Mouse (Mus musculus) CH12.LX (cell line): ENCODE measurements around the gene Letmd1. TPM values are rescaled to one million over a fixed set of nuclear protein-coding genes. Genes with fewer than 3 reads are reported as not detected.

Experiments used
- DNase-seq: peaks from one replicate; pipeline ENCODE4 v3.0.0-alpha.2; 2013; ENCODE audit errors: extremely low read depth
- H3K27ac ChIP-seq: 2 replicates; pipeline ENCODE4 v1.5.1; 2012; ENCODE audit warnings: low read depth, mild to moderate bottlenecking, control low read depth, moderate library complexity; ENCODE audit not compliant: insufficient read depth
- H3K27me3 ChIP-seq: replicated peaks from 2 replicates; pipeline ENCODE3; 2012; ENCODE audit warnings: inconsistent platforms
- H3K36me3 ChIP-seq, 2 experiments: replicated peaks in 1 of 2; 2 replicates each; pipeline versions ENCODE3 to v1.6.1; 2012; ENCODE audit warnings: inconsistent platforms in 1 of 2, low read length in 1 of 2, mild to moderate bottlenecking in 1 of 2, mixed read lengths in 1 of 2, moderate library complexity in 1 of 2; ENCODE audit not compliant: control insufficient read depth in 1 of 2, insufficient read depth in 1 of 2
- H3K4me1 ChIP-seq, 2 experiments: 2 replicates each; pipeline ENCODE4 v1.6.1; 2012; ENCODE audit warnings: inconsistent platforms in 1 of 2, moderate library complexity in 1 of 2; ENCODE audit not compliant: insufficient read depth in 2 of 2, control insufficient read depth in 1 of 2
- H3K4me2 ChIP-seq: 2 replicates; pipeline ENCODE4 v1.6.1; 2012; ENCODE audit warnings: low read depth, mild to moderate bottlenecking, control low read depth; ENCODE audit not compliant: poor library complexity, insufficient read depth, severe bottlenecking
- H3K4me3 ChIP-seq, 3 experiments: fragments of 150-350 bp in 1 of 3; sonication (generic) in 1 of 3; replicated peaks in 1 of 3; 2 replicates each; pipeline versions ENCODE3 to v1.5.1; 2011 to 2012; ENCODE audit warnings: low read depth in 2 of 3, low read length in 2 of 3, mild to moderate bottlenecking in 2 of 3, moderate library complexity in 2 of 3, control low read depth in 1 of 3, improper control_type of control experiment in 1 of 3, inconsistent platforms in 1 of 3, mixed read lengths in 1 of 3; ENCODE audit not compliant: poor library complexity in 1 of 3
- H3K79me2 ChIP-seq: replicated peaks from 2 replicates; pipeline ENCODE4 v1.6.1; 2012; ENCODE audit warnings: mild to moderate bottlenecking, moderate library complexity; ENCODE audit not compliant: control insufficient read depth, poor library complexity, insufficient read depth, severe bottlenecking; ENCODE audit errors: extremely low read depth
- H3K9ac ChIP-seq: 2 replicates; pipeline ENCODE4 v1.6.1; 2012; ENCODE audit warnings: low read depth, mild to moderate bottlenecking, control low read depth, moderate library complexity; ENCODE audit not compliant: insufficient read depth
- H3K9me3 ChIP-seq: replicated peaks from 2 replicates; pipeline ENCODE3; 2012; ENCODE audit warnings: low read length, inconsistent platforms, mixed read lengths
- CTCF ChIP-seq, 2 experiments: IDR thresholded peaks in 1 of 2; conservative IDR thresholded peaks in 1 of 2; 2 replicates each; pipeline ENCODE4 v1.5.1; 2011 to 2012; ENCODE audit warnings: low read depth in 2 of 2, low read length in 2 of 2, improper control_type of control experiment in 1 of 2, inconsistent platforms in 1 of 2, mild to moderate bottlenecking in 1 of 2, moderate library complexity in 1 of 2
- E2F4 ChIP-seq: IDR thresholded peaks from 2 replicates; pipeline ENCODE4 v1.6.1; 2011; ENCODE audit warnings: low read depth, low read length, improper control_type of control experiment; ENCODE audit not compliant: insufficient replicate concordance
- ETS1 ChIP-seq: conservative IDR thresholded peaks from 2 replicates; pipeline ENCODE4 v1.6.1; 2012; ENCODE audit warnings: low read depth, mild to moderate bottlenecking, inconsistent platforms, low read length, improper control_type of control experiment, moderate library complexity
- GABPA ChIP-seq: IDR thresholded peaks from 2 replicates; pipeline ENCODE4 v1.6.1; 2012; ENCODE audit warnings: low read depth, low read length, improper control_type of control experiment, inconsistent platforms; ENCODE audit not compliant: insufficient replicate concordance
- HCFC1 ChIP-seq: IDR thresholded peaks from 2 replicates; pipeline ENCODE4 v1.6.1; 2012; ENCODE audit warnings: low read depth, mild to moderate bottlenecking, inconsistent platforms, low read length, improper control_type of control experiment
- JUN ChIP-seq: IDR thresholded peaks from 2 replicates; pipeline ENCODE4 v1.6.1; 2011; ENCODE audit warnings: low read depth, mild to moderate bottlenecking, low read length, improper control_type of control experiment, moderate library complexity; ENCODE audit not compliant: insufficient read depth
- JUND ChIP-seq: conservative IDR thresholded peaks from 2 replicates; pipeline ENCODE4 v1.6.1; 2011; ENCODE audit warnings: low read depth, low read length, improper control_type of control experiment
- KAT2A ChIP-seq: IDR thresholded peaks from 2 replicates; pipeline ENCODE4 v1.6.1; 2012; ENCODE audit warnings: low read length, improper control_type of control experiment, inconsistent platforms; ENCODE audit not compliant: insufficient replicate concordance
- MAFK ChIP-seq: IDR thresholded peaks from 2 replicates; pipeline ENCODE4 v1.6.1; 2011; ENCODE audit warnings: low read length, improper control_type of control experiment; ENCODE audit not compliant: insufficient replicate concordance
- MAX ChIP-seq: IDR thresholded peaks from 2 replicates; pipeline ENCODE4 v1.6.1; 2011; ENCODE audit warnings: low read length, improper control_type of control experiment
- MAZ ChIP-seq: IDR thresholded peaks from 2 replicates; pipeline ENCODE4 v1.6.1; 2012; ENCODE audit warnings: low read depth, mild to moderate bottlenecking, inconsistent platforms, low read length, improper control_type of control experiment, moderate library complexity
- MEF2A ChIP-seq: IDR thresholded peaks from 2 replicates; pipeline ENCODE4 v1.6.1; 2014; ENCODE audit warnings: low read depth, mild to moderate bottlenecking, inconsistent platforms, low read length, improper control_type of control experiment, borderline replicate concordance
- MXI1 ChIP-seq: IDR thresholded peaks from 2 replicates; pipeline ENCODE4 v1.6.1; 2011; ENCODE audit warnings: mild to moderate bottlenecking, low read depth, low read length, improper control_type of control experiment
- MYC ChIP-seq: IDR thresholded peaks from 2 replicates; pipeline ENCODE4 v1.6.1; 2011; ENCODE audit warnings: low read depth, mild to moderate bottlenecking, improper control_type of control experiment, low read length
- NELFE ChIP-seq: IDR thresholded peaks from 2 replicates; pipeline ENCODE4 v1.6.1; 2011; ENCODE audit warnings: low read depth, low read length, improper control_type of control experiment
- NRF1 ChIP-seq: IDR thresholded peaks from 2 replicates; pipeline ENCODE4 v1.6.1; 2014; ENCODE audit warnings: low read depth, mild to moderate bottlenecking, inconsistent platforms, low read length, improper control_type of control experiment, moderate library complexity
- PAX5 ChIP-seq: IDR thresholded peaks from 2 replicates; pipeline ENCODE4 v1.6.1; 2012; ENCODE audit warnings: low read length, inconsistent platforms, mixed read lengths
- RAD21 ChIP-seq: IDR thresholded peaks from 2 replicates; pipeline ENCODE4 v1.6.1; 2011; ENCODE audit warnings: low read depth, mild to moderate bottlenecking, low read length, improper control_type of control experiment, moderate library complexity
- SIN3A ChIP-seq: IDR thresholded peaks from 2 replicates; pipeline ENCODE4 v1.6.1; 2012; ENCODE audit warnings: low read length, improper control_type of control experiment, inconsistent platforms
- SMC3 ChIP-seq: IDR thresholded peaks from 2 replicates; pipeline ENCODE4 v1.6.1; 2011; ENCODE audit warnings: low read depth, low read length, improper control_type of control experiment
- TBP ChIP-seq: conservative IDR thresholded peaks from 2 replicates; pipeline ENCODE4 v1.6.1; 2011; ENCODE audit warnings: low read depth, low read length, improper control_type of control experiment
- UBTF ChIP-seq: IDR thresholded peaks from 2 replicates; pipeline ENCODE4 v1.6.1; 2012; ENCODE audit warnings: low read depth, mild to moderate bottlenecking, inconsistent platforms, low read length, improper control_type of control experiment, moderate library complexity
- USF2 ChIP-seq: conservative IDR thresholded peaks from 2 replicates; pipeline ENCODE4 v1.6.1; 2011; ENCODE audit warnings: low read depth, low read length, improper control_type of control experiment
- ZKSCAN1 ChIP-seq: IDR thresholded peaks from 2 replicates; pipeline ENCODE4 v1.6.1; 2012; ENCODE audit warnings: low read depth, inconsistent platforms, low read length, improper control_type of control experiment, borderline replicate concordance
- ZMIZ1 ChIP-seq: IDR thresholded peaks from 2 replicates; pipeline ENCODE4 v1.6.1; 2012; ENCODE audit warnings: low read depth, mild to moderate bottlenecking, inconsistent platforms, low read length, improper control_type of control experiment
- ZNF384 ChIP-seq: IDR thresholded peaks from 2 replicates; pipeline ENCODE4 v1.6.1; 2012; ENCODE audit warnings: low read depth, low read length, improper control_type of control experiment, inconsistent platforms
- dilution Hi-C: fragments of 300-500 bp; cut with MboI; formaldehyde crosslinking; loops from 2 replicates; pipeline ENCODE4 v1.14.3; 2020; ENCODE audit warnings: low sequenced_read_pairs; ENCODE audit not compliant: extremely low pct_unique_long_range_greater_than_20kb, extremely low pct_ligation_motif_present
- in situ Hi-C: fragments of 300-500 bp; cut with MboI; formaldehyde crosslinking; loops from 3 replicates; pipeline ENCODE4 v1.14.3; 2019; ENCODE audit warnings: low sequenced_read_pairs, low pct_ligation_motif_present, low pct_unique_long_range_greater_than_20kb, mixed read lengths
- polyA plus RNA-seq: library from polyadenylated mRNA; unstranded; fragments of >175 nt; gene quantifications from 2 replicates; pipeline ENCODE4 v1.2.1, GENCODE M21; 2012; ENCODE audit warnings: low read depth; ENCODE audit not compliant: insufficient read length
- total RNA-seq, 2 experiments: library from RNA; depleted of rRNA; stranded (reverse); fragments of 300-350 nt in 1 of 2; fragments of >200 nt in 1 of 2; gene quantifications; 2 replicates each; pipeline ENCODE4 v1.2.3; 2012 to 2014

The Letmd1 gene
- total and polyA plus RNA-seq, 3 experiments: 31.4 to 51.3 (median 39.0) TPM

GRCm38 (mm10) chr15:100451245-100451644 is 17.6 kb upstream of the Letmd1 start:
- H3K9ac ChIP-seq: no peak overlapping the region
- H3K9me3 ChIP-seq: peaks cover 3% of the 10 kb centered on the region
- dilution Hi-C loops (no loop called here), in situ Hi-C loops (loop anchor here (5.0 kb wide), 1 partner anchor 69 kb away; no protein-coding TSS in a partner anchor)
- no peaks in the 10 kb centered on the region for H3K27me3 ChIP-seq
- H3K4me3 ChIP-seq: no peak overlapping the region
- no peak for DNase-seq
- TF ChIP-seq MAFK: no peak
- no peak for TF ChIP-seq PAX5
- no peak for TF ChIP-seq SIN3A
- TF ChIP-seq SMC3: no peak
- no peak for TF ChIP-seq KAT2A
- no peak for TF ChIP-seq CTCF (conservative IDR thresholded peaks at IDR 0.05 in 1 of 2, IDR thresholded peaks at IDR 0.05 in 1 of 2; ENCODE audit: low read depth in 2 of 2, low read length in 2 of 2)
- no peak for TF ChIP-seq JUN
- TF ChIP-seq MXI1: no peak
- no peak for TF ChIP-seq ETS1
- TF ChIP-seq MAZ: no peak
- no peak for TF ChIP-seq TBP
- TF ChIP-seq ZKSCAN1: no peak
- no peak for TF ChIP-seq ZNF384
- no peak for TF ChIP-seq MYC
- no peak for TF ChIP-seq E2F4
- TF ChIP-seq UBTF: no peak
- peaks cover 2 to 17% of the 10 kb centered on the region in 2 experiments; a peak in 3 of 4 replicates for H3K4me1 ChIP-seq
- H3K4me2 ChIP-seq: no peak overlapping the region
- H3K79me2 ChIP-seq: no peaks in the 10 kb centered on the region
- no peaks in the 10 kb centered on the region for H3K36me3 ChIP-seq
- H3K27ac ChIP-seq: no peak overlapping the region

GRCm38 (mm10) chr15:100452486-100452885 is 16.3 kb upstream of the Letmd1 start:
- Histone ChIP-seq H3K4me3 (no peak overlapping the region), H3K4me2 (no peak overlapping the region)

More at GRCm38 (mm10) chr15:100452486-100452885, 16.3 kb upstream of the Letmd1 start:
- H3K36me3 ChIP-seq: no peaks in the 10 kb centered on the region
- no peak overlapping the region for H3K9ac ChIP-seq
- no peak for DNase-seq
- TF ChIP-seq MAX (no peak), MEF2A (no peak), ZMIZ1 (no peak), RAD21 (no peak), NELFE (no peak), GABPA (no peak), USF2 (no peak), JUND (no peak), PAX5 (no peak), NRF1 (no peak), HCFC1 (no peak), SIN3A (no peak)
- H3K27ac ChIP-seq: no peak overlapping the region
- no peaks in the 10 kb centered on the region for H3K27me3 ChIP-seq
- in situ Hi-C loops: loop anchor here (5.0 kb wide), 1 partner anchor 70 kb away; no protein-coding TSS in a partner anchor
- peaks cover 0 to 22% of the 10 kb centered on the region in 2 experiments; a peak in 3 of 4 replicates for H3K4me1 ChIP-seq
- dilution Hi-C loops: no loop called here
- peaks cover 3% of the 10 kb centered on the region for H3K9me3 ChIP-seq
- H3K79me2 ChIP-seq: no peaks in the 10 kb centered on the region
